Mouse (Mus musculus) heart, embryonic 12.5 days (tissue): ENCODE data around the gene Hist2h4. TPM values are rescaled to one million over a fixed set of nuclear protein-coding genes. Genes with fewer than 3 reads are reported as not detected.

Experiments
- ATAC-seq: fragments of 200-750 bp; cut with Nextera tagmentation; 2 replicates; pipeline ENCODE4 v1.8.0; 2017; ENCODE audit warnings: moderate TSS enrichment, moderate library complexity; ENCODE audit not compliant: insufficient number of reproducible peaks, low FRiP score
- H3K27ac ChIP-seq: fragments of 300-500 bp; sonication (generic); 2 replicates; pipeline ENCODE4 v1.5.1; 2016; ENCODE audit warnings: mild to moderate bottlenecking, moderate library complexity; ENCODE audit not compliant: poor library complexity, severe bottlenecking
- H3K27me3 ChIP-seq: fragments of 300-500 bp; sonication (generic); replicated peaks from 2 replicates; pipeline ENCODE4 v1.6.1; 2016; ENCODE audit warnings: mild to moderate bottlenecking, moderate library complexity
- H3K36me3 ChIP-seq: fragments of 300-500 bp; sonication (generic); 2 replicates; pipeline ENCODE4 v1.6.1; 2016; ENCODE audit warnings: mild to moderate bottlenecking, moderate library complexity
- H3K4me1 ChIP-seq: fragments of 300-500 bp; sonication (generic); replicated peaks from 2 replicates; pipeline ENCODE4 v1.6.1; 2016; ENCODE audit warnings: mild to moderate bottlenecking
- H3K4me2 ChIP-seq: fragments of 300-500 bp; sonication (generic); 2 replicates; pipeline ENCODE4 v1.6.1; 2016; ENCODE audit warnings: mild to moderate bottlenecking, moderate library complexity
- H3K4me3 ChIP-seq: fragments of 300-500 bp; sonication (generic); 2 replicates; pipeline ENCODE4 v1.5.1; 2016; ENCODE audit warnings: mild to moderate bottlenecking
- H3K9ac ChIP-seq: fragments of 300-500 bp; sonication (generic); 2 replicates; pipeline ENCODE4 v1.6.1; 2016; ENCODE audit warnings: mild to moderate bottlenecking, moderate library complexity
- H3K9me3 ChIP-seq: fragments of 300-500 bp; sonication (generic); replicated peaks from 2 replicates; pipeline ENCODE4 v1.6.1; 2016; ENCODE audit warnings: mild to moderate bottlenecking, moderate library complexity
- WGBS: fragments of 180-500 bp; shearing (Covaris S2); methylation state at CpG from one replicate; pipeline ENCODE4 v1.1.7; 2016; 5-methylcytosine and 5-hydroxymethylcytosine counted together
- polyA plus RNA-seq: library from polyadenylated mRNA; unstranded; fragments of >200 nt; fragmentation: Nextera tagmentation; extraction: Ambion mirVana; gene quantifications from 2 replicates; pipeline ENCODE4 v1.2.1, GENCODE M21; 2016

Gene Hist2h4
- 3.2 and 3.7 TPM in 2 replicates for polyA plus RNA-seq

GRCm38 (mm10) chr3:96262979-96263550 lies at the start of gene Hist2h4:
Gene Hist2h4 (minus strand): TSS chr3:96263311.
- Histone ChIP-seq H3K9ac (peak within 1 kb of the TSS; percentile 92), H3K9me3 (no peaks in the 10 kb centered on the region), H3K4me2 (peak within 1 kb of the TSS; percentile 91), H3K4me3 (peak within 1 kb of the TSS; percentile 77), H3K27ac (peak within 1 kb of the TSS; percentile 99), H3K36me3 (no peaks in the 10 kb centered on the region), H3K4me1 (peaks cover 15% of the 10 kb centered on the region), H3K27me3 (no peaks in the 10 kb centered on the region)
- WGBS: under 1% methylated on average over 40 of the region's 40 CpGs
- peak; percentile 79 for ATAC-seq

- H3K4me3 ChIP-seq: no peak overlapping the region
- no peaks in the 10 kb centered on the region for H3K36me3 ChIP-seq
- no peak for ATAC-seq
- H3K9me3 ChIP-seq: no peaks in the 10 kb centered on the region
- H3K9ac ChIP-seq: no peak overlapping the region
- no peak overlapping the region for H3K4me2 ChIP-seq
- WGBS: 52% methylated on average over 8 of the region's 8 CpGs
- no peak overlapping the region for H3K27ac ChIP-seq
- H3K27me3 ChIP-seq: no peaks in the 10 kb centered on the region
- no peaks in the 10 kb centered on the region for H3K4me1 ChIP-seq
Measured at GRCm38 (mm10) chr3:96312341-96313098, 49.4 kb upstream of the Hist2h4 start.

- ATAC-seq: no peak
- no peak overlapping the region for H3K27ac ChIP-seq
- no peaks in the 10 kb centered on the region for H3K36me3 ChIP-seq
Measured at GRCm38 (mm10) chr3:96309441-96309840, 46.3 kb upstream of the Hist2h4 start.

GRCm38 (mm10) chr3:96306506-96306905 lies 43.4 kb upstream of the Hist2h4 start:
- no peaks in the 10 kb centered on the region for H3K36me3 ChIP-seq
- H3K9ac ChIP-seq: no peak overlapping the region
- H3K9me3 ChIP-seq: no peaks in the 10 kb centered on the region
- no peak overlapping the region for H3K4me2 ChIP-seq
- ATAC-seq: no peak
- H3K4me3 ChIP-seq: no peak overlapping the region
- no peaks in the 10 kb centered on the region for H3K4me1 ChIP-seq
- peaks cover 19% of the 10 kb centered on the region for H3K27me3 ChIP-seq
- H3K27ac ChIP-seq: no peak overlapping the region
- WGBS: 79% methylated on average over 9 of the region's 9 CpGs

More at GRCm38 (mm10) chr3:96309441-96309840, 46.3 kb upstream of the Hist2h4 start:
- H3K4me1 ChIP-seq: no peaks in the 10 kb centered on the region
- H3K27me3 ChIP-seq: 0 out of 2 replicates have a peak, but pooled peaks cover 6% of the 10 kb centered on the region
- no peaks in the 10 kb centered on the region for H3K9me3 ChIP-seq
- H3K4me3 ChIP-seq: no peak overlapping the region
- no peak overlapping the region for H3K4me2 ChIP-seq
- WGBS: 48% methylated on average over 3 of the region's 3 CpGs
- H3K9ac ChIP-seq: no peak overlapping the region

GRCm38 (mm10) chr3:96302076-96302475 lies 39.0 kb upstream of the Hist2h4 start:
- no peak overlapping the region for H3K9ac ChIP-seq
- 79% methylated on average over 5 of the region's 5 CpGs for WGBS
- H3K36me3 ChIP-seq: no peaks in the 10 kb centered on the region
- ATAC-seq: no peak
- H3K4me2 ChIP-seq: no peak overlapping the region
- H3K4me1 ChIP-seq: no peaks in the 10 kb centered on the region
- peaks cover 22% of the 10 kb centered on the region for H3K27me3 ChIP-seq
- H3K4me3 ChIP-seq: no peak overlapping the region
- no peak overlapping the region for H3K27ac ChIP-seq
- no peaks in the 10 kb centered on the region for H3K9me3 ChIP-seq

- WGBS: 65% methylated on average over 26 of the region's 26 CpGs
- Histone ChIP-seq H3K4me2 (peak overlapping the region; percentile 60), H3K9me3 (no peaks in the 10 kb centered on the region)
Measured at GRCm38 (mm10) chr3:96300706-96301529, 37.8 kb upstream of the Hist2h4 start.

GRCm38 (mm10) chr3:96299562-96299961 lies 36.5 kb upstream of the Hist2h4 start:
- H3K36me3 ChIP-seq: no peaks in the 10 kb centered on the region
- peaks cover 6% of the 10 kb centered on the region; the same call in 1 of the 2 replicates for H3K9me3 ChIP-seq
- no peaks in the 10 kb centered on the region for H3K4me1 ChIP-seq
- no peak overlapping the region for H3K9ac ChIP-seq
- H3K4me2 ChIP-seq: no peak overlapping the region
- peaks cover 16% of the 10 kb centered on the region for H3K27me3 ChIP-seq
- WGBS: 92% methylated on average over 2 of the region's 2 CpGs
- no peak for ATAC-seq
- no peak overlapping the region for H3K27ac ChIP-seq
- no peak overlapping the region for H3K4me3 ChIP-seq

More at GRCm38 (mm10) chr3:96300706-96301529, 37.8 kb upstream of the Hist2h4 start:
- ATAC-seq: no peak
- H3K4me3 ChIP-seq: peak overlapping the region; percentile 39
- H3K27ac ChIP-seq: no peak overlapping the region
- no peaks in the 10 kb centered on the region for H3K4me1 ChIP-seq
- 0 out of 2 replicates have a peak overlapping the region, but pooled peaks have one; percentile 45 for H3K9ac ChIP-seq
- H3K36me3 ChIP-seq: no peaks in the 10 kb centered on the region
- H3K27me3 ChIP-seq: peaks cover 22% of the 10 kb centered on the region

- Histone ChIP-seq H3K4me1 (no peaks in the 10 kb centered on the region), H3K36me3 (no peaks in the 10 kb centered on the region), H3K9ac (no peak overlapping the region), H3K27me3 (peaks cover 15% of the 10 kb centered on the region), H3K4me2 (no peak overlapping the region), H3K9me3 (peaks cover 6% of the 10 kb centered on the region; the same call in 1 of the 2 replicates), H3K4me3 (no peak overlapping the region), H3K27ac (no peak overlapping the region)
- WGBS: 88% methylated on average over 4 of the region's 4 CpGs
- ATAC-seq: no peak
Measured at GRCm38 (mm10) chr3:96298360-96298759, 35.2 kb upstream of the Hist2h4 start.

GRCm38 (mm10) chr3:96293787-96294186 lies 30.7 kb upstream of the Hist2h4 start, which contains the start of gene Fcgr1:
Gene Fcgr1 (minus strand): TSS chr3:96293969.
- Histone ChIP-seq H3K9ac (no peak within 1 kb of the TSS), H3K4me3 (no peak within 1 kb of the TSS), H3K27me3 (0 out of 2 replicates have a peak, but pooled peaks cover 7% of the 10 kb centered on the region), H3K9me3 (peaks cover 6% of the 10 kb centered on the region; the same call in 1 of the 2 replicates), H3K36me3 (no peaks in the 10 kb centered on the region), H3K4me2 (no peak within 1 kb of the TSS), H3K4me1 (no peaks in the 10 kb centered on the region), H3K27ac (no peak within 1 kb of the TSS)
- no peak for ATAC-seq
- WGBS: 67% methylated on average over 4 of the region's 4 CpGs

GRCm38 (mm10) chr3:96293368-96293767 lies 30.3 kb upstream of the Hist2h4 start:
- Histone ChIP-seq H3K9me3 (peaks cover 6% of the 10 kb centered on the region; the same call in 1 of the 2 replicates), H3K4me1 (no peaks in the 10 kb centered on the region), H3K27ac (no peak overlapping the region), H3K27me3 (0 out of 2 replicates have a peak, but pooled peaks cover 7% of the 10 kb centered on the region), H3K9ac (no peak overlapping the region), H3K4me3 (no peak overlapping the region), H3K36me3 (no peaks in the 10 kb centered on the region), H3K4me2 (no peak overlapping the region)
- no peak for ATAC-seq
- WGBS: 43% methylated on average over 5 of the region's 5 CpGs
